Mouse (Mus musculus): ENCODE measurements around the gene Tcta. TPM values are rescaled to one million over a fixed set of nuclear protein-coding genes. Genes with fewer than 3 reads are reported as not detected.
A peak's percentile ranks its signal among the peaks of the same experiment; 100 is the strongest.
"Not testable (repeated sequence)": the region's sequence is repeated elsewhere in the genome, so short reads cannot be mapped to it uniquely, and the experiment has no call there.

The Tcta gene
- polyA plus RNA-seq, 1 experiment from 2014 or later = 52.3 TPM

DNA sequence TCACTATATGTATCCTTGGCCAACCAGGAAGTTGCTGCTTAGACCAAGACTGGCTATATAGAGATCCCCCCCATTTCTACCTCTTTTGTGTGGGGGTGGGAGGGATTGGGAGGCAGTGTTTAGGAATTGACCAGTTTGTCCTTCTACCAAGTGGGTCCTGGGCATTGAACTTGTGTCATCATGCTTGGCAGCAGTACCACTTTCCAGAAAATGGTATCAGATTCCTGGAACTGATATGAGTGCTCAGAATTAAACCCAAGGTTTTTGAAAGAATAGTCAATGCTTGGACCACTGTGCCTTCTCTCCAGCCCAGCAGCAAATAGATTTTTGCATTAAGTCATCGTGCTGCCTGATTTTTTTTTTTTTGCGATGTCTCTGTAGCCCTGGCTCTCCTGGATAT lies 19.9 kb upstream of the Tcta start:
- ATAC-seq (ENCODE audit: low FRiP score, low TSS enrichment) (no peak), DNase-seq (no peak)
- H3K9ac ChIP-seq (replicated peaks; ENCODE audit: low read length) = no peak overlapping the region
- no peak overlapping the region for H3K27ac ChIP-seq (replicated peaks; ENCODE audit: low read depth, low read length)
- no peak overlapping the region for H3K4me3 ChIP-seq (replicated peaks; ENCODE audit: low read depth, low read length)
- no peaks in the 10 kb centered on the region for H3K9me3 ChIP-seq (ENCODE audit: control insufficient read depth, low read length)
- H3K4me1 ChIP-seq (ENCODE audit: control insufficient read depth, insufficient read depth, low read length) = no peaks in the 10 kb centered on the region
- H3K27me3 ChIP-seq (ENCODE audit: control insufficient read depth, insufficient read depth, low read length) = no peaks in the 10 kb centered on the region
- no peak overlapping the region for H3K4me2 ChIP-seq (ENCODE audit: low read length)
- peaks cover 21% of the 10 kb centered on the region for H3K36me3 ChIP-seq (ENCODE audit: control insufficient read depth, insufficient read depth, low read length)
- WGBS = 99% methylated on average over 2 of the region's 2 CpGs

DNA sequence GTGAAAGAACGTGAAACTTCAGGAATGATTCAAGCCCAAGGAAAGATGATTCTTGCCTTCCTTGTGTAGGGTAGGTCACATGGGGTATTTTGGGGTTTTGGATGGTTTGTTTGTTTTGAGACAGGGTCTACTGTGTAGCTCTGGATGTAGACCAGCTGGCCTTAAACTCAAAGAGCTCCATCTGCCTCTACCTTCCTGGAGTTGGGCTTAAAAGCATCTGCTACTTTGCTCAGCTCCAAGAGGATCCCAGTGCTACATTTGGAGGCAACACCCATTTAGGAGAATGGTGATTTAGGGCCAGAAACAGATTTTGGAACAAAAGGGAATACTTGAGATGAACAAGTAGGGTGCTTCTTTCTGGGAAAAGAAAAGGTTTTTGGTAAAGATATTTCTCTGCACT lies 18.8 kb upstream of the Tcta start:
- no peak overlapping the region for H3K27ac ChIP-seq (replicated peaks; ENCODE audit: low read depth, low read length)

DNA sequence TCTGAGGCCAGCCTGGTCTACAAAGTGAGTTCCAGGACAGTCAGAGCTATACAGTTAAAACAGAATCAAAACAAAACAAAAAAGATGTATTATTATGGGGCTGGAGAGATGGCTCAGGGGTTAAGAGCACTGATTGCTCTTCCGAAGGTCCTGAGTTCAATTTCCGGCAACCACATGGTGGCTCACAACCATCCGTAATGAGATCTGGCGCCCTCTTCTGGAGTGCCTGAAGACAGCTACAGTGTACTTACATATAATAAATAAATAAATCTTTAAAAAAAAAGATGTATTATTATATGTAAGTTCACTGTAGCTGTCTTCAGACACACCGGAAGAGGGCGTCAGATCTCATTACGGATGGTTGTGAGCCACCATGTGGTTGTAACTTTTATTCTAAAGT lies 16.1 kb upstream of the Tcta start:
- H3K4me2 ChIP-seq (ENCODE audit: low read length); H3K27me3 ChIP-seq (ENCODE audit: control insufficient read depth, insufficient read depth, low read length); H3K9me3 ChIP-seq (ENCODE audit: control insufficient read depth, low read length); H3K4me3 ChIP-seq (replicated peaks; ENCODE audit: low read depth, low read length); H3K9ac ChIP-seq (replicated peaks; ENCODE audit: low read length); ATAC-seq (ENCODE audit: low FRiP score, low TSS enrichment); H3K27ac ChIP-seq (replicated peaks; ENCODE audit: low read depth, low read length); H3K4me1 ChIP-seq (ENCODE audit: control insufficient read depth, insufficient read depth, low read length); DNase-seq: not testable (repeated sequence)
- H3K36me3 ChIP-seq (ENCODE audit: control insufficient read depth, insufficient read depth, low read length) = peaks cover 11% of the 10 kb centered on the region; the same call in 1 of the 2 replicates
- WGBS = 93% methylated on average over 7 of the region's 7 CpGs

More for the DNA sequence above, 18.8 kb upstream of the Tcta start:
- no peak overlapping the region for H3K4me2 ChIP-seq (ENCODE audit: low read length)
- DNase-seq (no peak), ATAC-seq (ENCODE audit: low FRiP score, low TSS enrichment) (no peak)
- no peaks in the 10 kb centered on the region for H3K9me3 ChIP-seq (ENCODE audit: control insufficient read depth, low read length)
- H3K4me1 ChIP-seq (ENCODE audit: control insufficient read depth, insufficient read depth, low read length) = no peaks in the 10 kb centered on the region
- WGBS = 97% methylated on average over 1 of the region's 1 CpGs
- peaks cover 18% of the 10 kb centered on the region for H3K36me3 ChIP-seq (ENCODE audit: control insufficient read depth, insufficient read depth, low read length)
- H3K27me3 ChIP-seq (ENCODE audit: control insufficient read depth, insufficient read depth, low read length) = no peaks in the 10 kb centered on the region
- H3K9ac ChIP-seq (replicated peaks; ENCODE audit: low read length) = no peak overlapping the region
- no peak overlapping the region for H3K4me3 ChIP-seq (replicated peaks; ENCODE audit: low read depth, low read length)

DNA sequence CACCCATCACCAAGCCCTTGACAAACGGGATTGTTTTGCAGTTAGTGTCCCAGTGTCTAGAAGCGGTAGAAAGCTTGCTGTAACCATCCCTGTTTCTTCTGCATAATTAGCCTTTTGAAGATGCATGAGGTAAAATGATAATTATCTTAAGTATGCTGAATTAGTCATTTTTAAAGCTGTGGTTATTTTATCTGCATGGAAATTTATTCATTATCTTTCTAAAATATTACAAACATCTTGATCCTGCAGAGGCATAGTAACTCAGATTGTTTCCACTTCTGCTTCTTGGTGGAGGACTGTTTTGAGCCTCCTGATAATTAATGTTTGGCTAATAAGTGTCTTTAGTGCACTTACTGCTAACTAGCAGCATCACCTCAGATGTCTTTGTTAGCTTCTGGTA lies 12.5 kb upstream of the Tcta start:
- Histone ChIP-seq H3K4me1 (ENCODE audit: control insufficient read depth, insufficient read depth, low read length) (no peaks in the 10 kb centered on the region), H3K27me3 (ENCODE audit: control insufficient read depth, insufficient read depth, low read length) (no peaks in the 10 kb centered on the region), H3K27ac (replicated peaks; ENCODE audit: low read depth, low read length) (no peak overlapping the region), H3K36me3 (ENCODE audit: control insufficient read depth, insufficient read depth, low read length) (peaks cover 22% of the 10 kb centered on the region; the same call in 1 of the 2 replicates), H3K9me3 (ENCODE audit: control insufficient read depth, low read length) (no peaks in the 10 kb centered on the region), H3K4me3 (replicated peaks; ENCODE audit: low read depth, low read length) (no peak overlapping the region), H3K4me2 (ENCODE audit: low read length) (no peak overlapping the region), H3K9ac (replicated peaks; ENCODE audit: low read length) (no peak overlapping the region)
- no peak for ATAC-seq (ENCODE audit: low FRiP score, low TSS enrichment)
- DNase-seq = no peak
- WGBS = 85% methylated on average over 2 of the region's 2 CpGs

DNA sequence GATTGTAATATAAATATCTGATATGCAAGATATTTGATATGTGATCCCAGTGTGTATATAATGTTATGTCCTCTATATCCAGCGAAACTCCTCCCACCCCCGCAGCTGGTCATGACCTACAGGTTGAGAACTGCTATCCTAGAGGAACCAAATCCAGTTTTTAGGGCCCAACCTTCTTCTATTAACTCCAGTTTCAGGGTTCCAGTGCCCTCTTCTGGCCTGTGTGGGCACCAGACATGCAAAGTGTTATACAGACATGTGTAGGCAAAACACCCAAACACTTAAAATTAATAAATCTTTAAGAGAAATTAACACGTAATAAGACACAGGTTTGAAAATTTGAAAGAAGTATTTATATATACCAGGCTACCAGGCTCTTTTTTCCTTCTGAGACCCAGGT lies 11.6 kb upstream of the Tcta start:
- DNase-seq (no peak), ATAC-seq (ENCODE audit: low FRiP score, low TSS enrichment) (no peak)
- 94% methylated on average over 3 of the region's 3 CpGs for WGBS

DNA sequence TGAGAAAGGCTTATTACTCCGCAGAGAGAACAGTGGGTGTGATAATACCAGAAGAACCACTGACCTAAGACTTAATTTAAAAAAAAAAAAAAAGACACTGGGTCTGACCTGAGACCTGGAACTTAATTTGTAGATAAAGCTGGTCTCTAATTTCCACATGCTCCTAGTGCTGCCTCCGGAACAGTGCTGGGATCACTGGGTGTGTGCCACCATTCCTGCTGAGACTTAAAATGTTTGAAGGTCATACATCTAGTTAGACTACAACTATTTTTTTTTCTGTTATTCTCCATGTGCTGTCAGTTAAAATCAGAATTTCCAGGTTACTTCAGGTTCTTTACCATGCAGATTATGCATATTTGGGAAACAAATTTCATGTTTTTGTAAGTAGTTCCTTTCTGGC lies 2.2 kb upstream of the Tcta start:
- Histone ChIP-seq H3K36me3 (ENCODE audit: control insufficient read depth, insufficient read depth, low read length) (peaks cover 8% of the 10 kb centered on the region), H3K9me3 (ENCODE audit: control insufficient read depth, low read length) (no peaks in the 10 kb centered on the region), H3K27ac (replicated peaks; ENCODE audit: low read depth, low read length) (no peak overlapping the region), H3K4me2 (ENCODE audit: low read length) (peak overlapping the region; percentile 70), H3K27me3 (ENCODE audit: control insufficient read depth, insufficient read depth, low read length) (no peaks in the 10 kb centered on the region), H3K9ac (replicated peaks; ENCODE audit: low read length) (no peak overlapping the region), H3K4me3 (replicated peaks; ENCODE audit: low read depth, low read length) (peak overlapping the region; percentile 89), H3K4me1 (ENCODE audit: control insufficient read depth, insufficient read depth, low read length) (peaks cover 37% of the 10 kb centered on the region)
- DNase-seq = no peak
- no peak for ATAC-seq (ENCODE audit: low FRiP score, low TSS enrichment)
- WGBS = 80% methylated on average over 2 of the region's 2 CpGs

More for the DNA sequence above, 11.6 kb upstream of the Tcta start:
- no peak overlapping the region for H3K4me3 ChIP-seq (replicated peaks; ENCODE audit: low read depth, low read length)
- no peaks in the 10 kb centered on the region for H3K27me3 ChIP-seq (ENCODE audit: control insufficient read depth, insufficient read depth, low read length)
- no peak overlapping the region for H3K4me2 ChIP-seq (ENCODE audit: low read length)
- H3K27ac ChIP-seq (replicated peaks; ENCODE audit: low read depth, low read length) = no peak overlapping the region
- H3K9me3 ChIP-seq (ENCODE audit: control insufficient read depth, low read length) = no peaks in the 10 kb centered on the region
- H3K36me3 ChIP-seq (ENCODE audit: control insufficient read depth, insufficient read depth, low read length) = peaks cover 22% of the 10 kb centered on the region; the same call in 1 of the 2 replicates
- no peaks in the 10 kb centered on the region for H3K4me1 ChIP-seq (ENCODE audit: control insufficient read depth, insufficient read depth, low read length)
- no peak overlapping the region for H3K9ac ChIP-seq (replicated peaks; ENCODE audit: low read length)

DNA sequence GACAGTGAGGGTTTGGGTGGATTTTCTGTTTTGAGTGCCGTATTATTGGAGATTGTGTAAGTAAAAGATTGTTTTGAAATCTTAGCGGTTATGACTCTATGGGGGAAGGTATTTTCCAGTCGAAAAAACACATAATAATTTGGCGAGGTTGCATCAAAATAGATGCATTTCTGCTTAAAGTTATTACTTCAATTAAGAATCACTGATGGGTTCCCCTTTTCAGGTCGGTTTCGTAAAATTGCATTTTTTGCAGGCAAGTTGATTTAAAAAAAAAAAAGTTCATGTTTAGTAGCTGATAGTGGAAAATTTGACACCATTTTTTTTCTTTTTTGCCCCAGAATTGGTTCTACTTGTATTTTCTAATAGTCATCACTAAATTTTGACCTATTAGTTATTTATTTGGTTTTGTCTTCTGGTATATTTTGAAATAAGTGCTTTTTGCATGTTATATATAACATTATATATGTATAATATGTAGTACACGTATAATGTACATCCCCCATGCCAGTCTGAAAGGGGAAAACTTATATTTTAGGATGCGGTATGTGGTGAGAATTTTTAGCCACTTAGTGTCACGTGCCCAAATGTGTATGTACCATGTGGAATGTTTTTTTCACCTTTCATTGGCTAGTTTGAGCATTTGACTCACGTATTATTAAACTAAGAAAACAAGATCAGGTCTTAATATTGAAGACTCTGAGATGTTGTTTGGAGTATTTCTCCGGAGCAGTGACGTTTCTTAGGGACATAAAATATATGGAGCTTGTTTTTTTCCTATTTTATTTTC lies 1.3 kb upstream of the Tcta start:
- Histone ChIP-seq H3K4me1 (ENCODE audit: control insufficient read depth, insufficient read depth, low read length) (peaks cover 37% of the 10 kb centered on the region), H3K4me2 (ENCODE audit: low read length) (peak overlapping the region; percentile 70), H3K9ac (replicated peaks; ENCODE audit: low read length) (peak overlapping the region; percentile 91), H3K27me3 (ENCODE audit: control insufficient read depth, insufficient read depth, low read length) (no peaks in the 10 kb centered on the region), H3K27ac (replicated peaks; ENCODE audit: low read depth, low read length) (peak overlapping the region; percentile 97), H3K36me3 (ENCODE audit: control insufficient read depth, insufficient read depth, low read length) (peaks cover 18% of the 10 kb centered on the region), H3K9me3 (ENCODE audit: control insufficient read depth, low read length) (no peaks in the 10 kb centered on the region), H3K4me3 (replicated peaks; ENCODE audit: low read depth, low read length) (peak overlapping the region; percentile 89)
- DNase-seq (no peak), ATAC-seq (ENCODE audit: low FRiP score, low TSS enrichment) (no peak)
- WGBS = 26% methylated on average over 12 of the region's 12 CpGs

DNA sequence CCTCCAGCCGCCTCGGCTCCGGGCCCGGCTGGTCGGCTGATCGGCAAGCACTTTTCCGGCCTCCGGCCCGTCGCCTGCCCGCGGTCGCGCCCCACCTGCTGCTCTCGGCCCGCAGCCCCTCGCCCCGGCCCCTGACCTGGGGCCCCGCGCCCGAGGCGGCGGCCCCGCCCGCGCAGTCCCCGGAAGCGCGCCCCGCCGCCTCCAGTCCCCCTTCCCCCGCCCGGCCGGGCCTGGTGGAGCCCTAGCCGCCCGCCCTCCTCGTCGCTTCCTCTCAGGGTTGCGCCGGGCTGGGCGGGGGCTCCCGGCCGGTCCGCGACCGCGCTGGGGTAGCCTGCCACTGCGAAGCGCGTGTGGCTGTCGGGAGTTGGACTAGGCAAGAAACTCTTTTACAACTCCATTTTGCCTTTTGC lies 616 bp upstream of the Tcta start:
- DNase-seq = peak; percentile 85
- H3K9me3 ChIP-seq (ENCODE audit: control insufficient read depth, low read length) = no peaks in the 10 kb centered on the region
- ATAC-seq (ENCODE audit: low FRiP score, low TSS enrichment) = peak; percentile 64
- H3K4me1 ChIP-seq (ENCODE audit: control insufficient read depth, insufficient read depth, low read length) = peaks cover 35% of the 10 kb centered on the region
- peak overlapping the region; percentile 70 for H3K4me2 ChIP-seq (ENCODE audit: low read length)
- peak overlapping the region; percentile 89 for H3K4me3 ChIP-seq (replicated peaks; ENCODE audit: low read depth, low read length)
- peaks cover 22% of the 10 kb centered on the region for H3K36me3 ChIP-seq (ENCODE audit: control insufficient read depth, insufficient read depth, low read length)
- peak overlapping the region; percentile 91 for H3K9ac ChIP-seq (replicated peaks; ENCODE audit: low read length)
- under 1% methylated on average over 50 of the region's 51 CpGs for WGBS
- peak overlapping the region; percentile 97 for H3K27ac ChIP-seq (replicated peaks; ENCODE audit: low read depth, low read length)
- H3K27me3 ChIP-seq (ENCODE audit: control insufficient read depth, insufficient read depth, low read length) = no peaks in the 10 kb centered on the region

DNA sequence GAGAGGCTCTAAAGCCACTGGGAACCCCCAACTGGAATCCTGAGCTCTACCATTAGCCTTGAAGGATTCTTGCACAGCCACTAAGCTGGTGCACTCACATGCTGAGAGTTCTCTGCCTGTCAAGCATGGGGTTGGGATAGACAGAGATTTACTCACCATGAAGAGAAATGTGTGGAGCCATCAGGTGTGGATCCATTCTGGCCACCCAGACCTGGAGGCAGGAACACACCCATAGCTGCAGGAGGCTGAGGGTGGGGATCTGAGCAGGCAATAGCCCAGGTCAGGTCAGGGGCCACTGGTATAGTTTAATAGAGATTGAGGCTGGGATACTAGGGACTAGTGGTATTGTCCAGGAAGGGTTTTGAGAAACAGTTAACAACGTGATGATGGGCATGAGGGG lies 790 bp downstream of the Tcta start:
- ATAC-seq (ENCODE audit: low FRiP score, low TSS enrichment) (peak; percentile 0; the same call in 1 of the 2 replicates), DNase-seq (no peak)
- no peaks in the 10 kb centered on the region for H3K9me3 ChIP-seq (ENCODE audit: control insufficient read depth, low read length)
- peak overlapping the region; percentile 89 for H3K4me3 ChIP-seq (replicated peaks; ENCODE audit: low read depth, low read length)
- H3K9ac ChIP-seq (replicated peaks; ENCODE audit: low read length) = peak overlapping the region; percentile 78
- peak overlapping the region; percentile 92 for H3K4me2 ChIP-seq (ENCODE audit: low read length)
- H3K27me3 ChIP-seq (ENCODE audit: control insufficient read depth, insufficient read depth, low read length) = no peaks in the 10 kb centered on the region
- peaks cover 35% of the 10 kb centered on the region for H3K36me3 ChIP-seq (ENCODE audit: control insufficient read depth, insufficient read depth, low read length)
- peak overlapping the region; percentile 97 for H3K27ac ChIP-seq (replicated peaks; ENCODE audit: low read depth, low read length)
- 10% methylated on average over 1 of the region's 1 CpGs for WGBS
- H3K4me1 ChIP-seq (ENCODE audit: control insufficient read depth, insufficient read depth, low read length) = peaks cover 28% of the 10 kb centered on the region
